Comparison of ENCODE assay signal across 8 mouse cellular contexts in the genomic region with DNA sequence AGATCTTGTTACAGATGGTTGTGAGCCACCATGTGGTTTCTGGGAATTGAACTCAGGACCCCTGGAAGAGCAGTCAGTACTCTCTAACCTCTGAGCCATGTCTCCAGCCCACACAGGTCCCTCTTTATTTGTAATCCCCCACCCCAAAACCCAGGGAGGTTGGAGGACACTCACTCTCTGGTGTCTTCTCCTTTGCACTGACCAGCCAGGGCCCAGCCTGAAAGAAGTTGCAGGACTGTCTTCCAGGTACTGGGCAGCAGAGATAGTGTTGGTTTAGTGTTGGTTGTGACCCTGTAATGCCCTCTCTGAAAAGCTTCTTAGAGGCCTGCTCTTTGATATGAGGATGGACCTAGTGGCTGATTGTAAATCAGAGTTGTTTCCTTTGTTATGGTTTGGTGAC. TPM values are rescaled to one million over a fixed set of nuclear protein-coding genes. Genes with fewer than 3 reads are reported as not detected.
DNase-seq lines count a peak whose midpoint lies in the region.

No protein-coding gene starts in this region.

- peak overlapping the region; percentile 95; the same call in 1 of the 2 replicates for H3K27ac ChIP-seq in heart, embryonic 10.5 days
- H3K27ac ChIP-seq in hindbrain, embryonic 10.5 days: peak overlapping the region; percentile 91; the same call in 1 of the 2 replicates
- peak overlapping the region; percentile 91 for H3K27ac ChIP-seq in macrophage

- no peaks in the 10 kb centered on the region; the same call in 1 of the 2 replicates for H3K36me3 ChIP-seq in heart, embryonic 10.5 days
- H3K36me3 ChIP-seq in hindbrain, embryonic 10.5 days: no peaks in the 10 kb centered on the region
- no peaks in the 10 kb centered on the region for H3K36me3 ChIP-seq in macrophage (ENCODE audit: inconsistent target)

- H3K9me3 ChIP-seq in heart, embryonic 10.5 days: no peaks in the 10 kb centered on the region
- no peaks in the 10 kb centered on the region for H3K9me3 ChIP-seq in hindbrain, embryonic 10.5 days

- H3K27me3 ChIP-seq in heart, embryonic 10.5 days (ENCODE audit: insufficient read depth, poor library complexity, severe bottlenecking): no peaks in the 10 kb centered on the region
- no peaks in the 10 kb centered on the region for H3K27me3 ChIP-seq in hindbrain, embryonic 10.5 days (ENCODE audit: insufficient read depth, poor library complexity, severe bottlenecking)

- DNase-seq in heart, embryonic 10.5 days (ENCODE audit: low spot score): no peak
- no peak for DNase-seq in heart, postnatal 4 days
- peak; percentile 3 for DNase-seq in adipocyte (ENCODE audit: low spot score)
- DNase-seq in hindbrain, embryonic 10.5 days (ENCODE audit: low spot score): no peak
- DNase-seq in adrenal gland, postnatal 36 days: no peak
- DNase-seq in thymus, postnatal 10 days (ENCODE audit: low spot score in 2 of 2): no peak
- no peak for DNase-seq in left cerebral cortex, postnatal 14 days (ENCODE audit: low spot score in 2 of 2)

- H3K4me3 ChIP-seq in heart, embryonic 10.5 days: peak overlapping the region; percentile 83
- peak overlapping the region; percentile 74 for H3K4me3 ChIP-seq in hindbrain, embryonic 10.5 days
- peak overlapping the region; percentile 87 for H3K4me3 ChIP-seq in macrophage (ENCODE audit: inconsistent target)

- intact Hi-C loops in left cerebral cortex, postnatal 14 days (cut with DNase I): no loop called here

- H3K79me2 ChIP-seq in macrophage (ENCODE audit: inconsistent target): peaks cover 53% of the 10 kb centered on the region

- peaks cover 3% of the 10 kb centered on the region; the same call in 1 of the 2 replicates for H3K4me1 ChIP-seq in heart, embryonic 10.5 days
- H3K4me1 ChIP-seq in hindbrain, embryonic 10.5 days (replicated peaks): peaks cover 6% of the 10 kb centered on the region

RNA-seq across cellular contexts. Expression of a gene that starts 1.0 kb away (rescaled TPM):
- 6.8 and 8.7 TPM in 2 replicates for polyA plus RNA-seq in heart, embryonic 10.5 days (2016; fragmentation: Nextera tagmentation; extraction: Ambion mirVana)
- total RNA-seq in heart, postnatal 4 days (2021): 10 to 100 TPM; 10.8 to 11.7 TPM
- polyA plus RNA-seq in hindbrain, embryonic 10.5 days (2016; fragmentation: Nextera tagmentation; extraction: Ambion mirVana): 5.2 and 9.3 TPM in 2 replicates
- total RNA-seq in macrophage (2018; cell fraction: chromatin; rRNA removed): 100 to 1,000 TPM in 6 of 26 experiments, 10 to 100 TPM in 20; 11.1 to 136 (median 72.8) TPM
- 10 to 100 TPM in 22 of 26 experiments, 1 to 10 TPM in 4; 6.0 to 25.2 (median 18.8) TPM for total RNA-seq in macrophage (2018; cell fraction: cytosol; rRNA removed)
- 100 to 1,000 TPM in 2 of 26 experiments, 10 to 100 TPM in 23, 1 to 10 TPM in 1; 8.6 to 128 (median 41.1) TPM for total RNA-seq in macrophage (2018; cell fraction: nucleus; rRNA removed)
- 15.8 to 21.4 TPM (median 17.1 TPM) in 3 replicates for polyA plus RNA-seq in macrophage (2018)
- total RNA-seq in adrenal gland, postnatal 36 days (2021): 10 to 100 TPM; 14.6 to 21.4 TPM
- total RNA-seq in left cerebral cortex, postnatal 14 days (2021): 10 to 100 TPM; 14.4 to 14.8 TPM
